Mouse (Mus musculus): ENCODE results near the gene Lrrc3c. TPM values are rescaled to one million over a fixed set of nuclear protein-coding genes. Genes with fewer than 3 reads are reported as not detected.

Gene Lrrc3c
- polyA plus RNA-seq, 1 experiment from 2014 or later, result not detected

GRCm38 (mm10) chr11:98577776-98578175 lies 20.3 kb upstream of the Lrrc3c start:
- 86% methylated on average over 5 of the region's 5 CpGs for WGBS
- no peaks in the 10 kb centered on the region for H3K9me3 ChIP-seq (replicated peaks)
- H3K4me3 ChIP-seq, result no peak overlapping the region
- H3K27ac ChIP-seq, result no peak overlapping the region
- H3K36me3 ChIP-seq, result peaks cover 7% of the 10 kb centered on the region
- H3K27me3 ChIP-seq, result no peaks in the 10 kb centered on the region
- H3K4me1 ChIP-seq (replicated peaks), result peaks cover 28% of the 10 kb centered on the region
- H3K4me2 ChIP-seq, result no peak overlapping the region
- ATAC-seq (replicated peaks; ENCODE audit: insufficient number of reproducible peaks, insufficient read depth, low FRiP score, low read depth), result no peak
- H3K9ac ChIP-seq, result no peak overlapping the region

DNA sequence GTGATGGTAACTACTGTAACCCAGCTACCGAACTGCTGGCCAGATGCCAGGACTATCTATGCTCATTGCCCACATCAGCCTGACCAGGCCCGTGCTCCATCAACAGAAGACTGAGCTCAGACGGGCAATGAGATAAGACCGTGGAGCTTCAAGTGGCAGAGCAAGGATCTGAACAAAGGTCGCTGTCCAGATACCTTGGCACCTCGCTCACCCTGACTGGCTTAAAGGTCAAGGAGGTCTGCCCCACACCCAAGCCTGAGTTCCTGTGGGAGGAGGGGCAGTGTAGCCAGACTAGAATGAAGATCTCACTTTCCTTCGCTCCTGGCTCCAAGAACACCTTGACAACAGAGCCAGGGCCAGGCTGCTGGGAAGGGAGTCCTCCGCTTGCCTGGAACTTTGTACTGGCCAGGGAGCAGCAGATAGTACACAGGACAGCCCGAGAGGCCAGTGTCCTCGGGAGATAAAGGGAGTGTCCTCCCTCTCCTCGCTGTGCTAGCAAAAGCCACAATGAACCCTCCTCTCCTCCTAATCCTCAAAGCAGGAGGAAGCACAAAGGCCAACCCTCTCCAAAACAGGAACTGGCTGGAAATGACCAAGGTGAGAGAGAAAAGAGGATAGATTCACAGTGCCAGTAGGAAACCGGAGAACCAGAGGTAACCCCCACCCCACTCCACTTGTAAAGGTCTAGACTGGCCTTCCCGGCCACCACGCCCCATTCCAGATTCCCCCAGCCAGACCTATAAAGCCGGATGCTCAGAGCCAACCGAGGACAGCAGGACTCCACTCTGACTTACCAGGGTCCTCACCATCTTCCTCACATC lies 17.6 kb upstream of the Lrrc3c start:
- peaks cover 49% of the 10 kb centered on the region for H3K4me1 ChIP-seq (replicated peaks)
- H3K36me3 ChIP-seq, result peaks cover 15% of the 10 kb centered on the region
- no peaks in the 10 kb centered on the region for H3K27me3 ChIP-seq
- ATAC-seq (replicated peaks; ENCODE audit: insufficient number of reproducible peaks, insufficient read depth, low FRiP score, low read depth), result peak; percentile 47; the same call in 1 of the 2 replicates
- 40% methylated on average over 16 of the region's 16 CpGs for WGBS
- no peak overlapping the region for H3K9ac ChIP-seq
- H3K27ac ChIP-seq, result peak overlapping the region; percentile 50
- no peak overlapping the region for H3K4me3 ChIP-seq
- H3K9me3 ChIP-seq (replicated peaks), result no peaks in the 10 kb centered on the region
- no peak overlapping the region for H3K4me2 ChIP-seq

GRCm38 (mm10) chr11:98581286-98582029 lies 16.6 kb upstream of the Lrrc3c start:
- ATAC-seq (replicated peaks; ENCODE audit: insufficient number of reproducible peaks, insufficient read depth, low FRiP score, low read depth), result no peak
- Histone ChIP-seq H3K27me3 (no peaks in the 10 kb centered on the region), H3K4me3 (no peak overlapping the region), H3K27ac (no peak overlapping the region), H3K36me3 (peaks cover 15% of the 10 kb centered on the region), H3K4me2 (no peak overlapping the region), H3K9ac (no peak overlapping the region), H3K9me3 (replicated peaks) (no peaks in the 10 kb centered on the region), H3K4me1 (replicated peaks) (peaks cover 58% of the 10 kb centered on the region)
- 52% methylated on average over 17 of the region's 17 CpGs for WGBS

DNA sequence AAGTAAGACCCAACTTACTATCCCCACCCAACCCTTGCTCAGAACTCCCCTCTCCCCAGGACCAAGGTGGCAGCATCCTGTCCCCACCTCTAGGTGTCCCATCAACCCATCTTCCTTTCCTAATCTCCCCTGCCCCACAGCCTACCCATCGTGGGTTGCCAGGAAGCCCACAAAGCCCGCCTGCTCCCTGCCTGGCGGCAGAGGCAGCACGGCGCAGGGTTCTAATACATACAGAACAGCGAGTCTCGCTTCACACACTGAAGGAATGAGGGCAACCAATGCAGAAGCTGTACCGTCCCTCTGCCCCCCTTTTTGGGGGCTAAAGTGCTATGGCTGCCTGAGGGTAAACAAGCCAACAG lies 16.1 kb upstream of the Lrrc3c start:
- H3K4me3 ChIP-seq, result no peak overlapping the region
- no peak for ATAC-seq (replicated peaks; ENCODE audit: insufficient number of reproducible peaks, insufficient read depth, low FRiP score, low read depth)
- WGBS, result 84% methylated on average over 8 of the region's 8 CpGs
- H3K36me3 ChIP-seq, result peaks cover 15% of the 10 kb centered on the region
- no peak overlapping the region for H3K9ac ChIP-seq
- no peaks in the 10 kb centered on the region for H3K9me3 ChIP-seq (replicated peaks)
- no peaks in the 10 kb centered on the region for H3K27me3 ChIP-seq
- no peak overlapping the region for H3K27ac ChIP-seq
- peaks cover 60% of the 10 kb centered on the region for H3K4me1 ChIP-seq (replicated peaks)
- no peak overlapping the region for H3K4me2 ChIP-seq

DNA sequence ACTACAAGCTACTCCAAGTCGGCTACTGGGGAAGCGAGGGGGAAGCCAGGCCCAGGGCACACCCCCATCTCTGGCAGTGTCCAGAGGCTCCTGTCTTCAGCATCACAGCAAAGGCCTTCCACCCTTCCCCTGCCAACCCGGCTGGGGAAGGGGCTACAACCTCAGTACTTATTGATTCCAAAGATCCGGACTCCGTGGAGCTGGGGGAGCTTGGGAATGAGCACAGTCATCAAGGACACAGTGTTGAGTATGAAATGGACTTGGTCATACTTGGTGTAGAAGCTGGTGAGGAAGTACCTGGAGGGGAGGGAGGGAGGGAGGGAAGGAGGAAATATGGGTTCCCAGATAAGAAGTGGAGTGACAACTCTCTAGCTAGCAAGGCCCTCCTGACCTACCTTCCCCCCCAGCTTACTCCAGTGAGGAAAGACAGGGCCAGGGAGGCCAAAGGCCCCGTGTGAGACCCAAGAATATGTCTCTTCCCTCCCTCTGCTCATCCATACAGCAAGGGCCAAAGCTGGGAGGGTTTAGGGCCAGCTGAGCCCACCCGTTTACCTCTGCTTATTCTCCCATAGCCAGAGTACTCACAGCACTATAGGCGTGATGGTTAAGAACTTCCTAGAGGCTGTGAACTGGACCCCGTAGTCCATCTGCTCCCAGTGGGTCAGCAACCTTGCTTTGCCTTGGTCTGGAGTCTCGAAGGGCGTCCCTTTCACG lies 15.4 kb upstream of the Lrrc3c start:
- Histone ChIP-seq H3K9ac (no peak overlapping the region), H3K27me3 (no peaks in the 10 kb centered on the region), H3K27ac (no peak overlapping the region), H3K36me3 (peaks cover 15% of the 10 kb centered on the region), H3K4me3 (no peak overlapping the region), H3K4me2 (no peak overlapping the region), H3K4me1 (replicated peaks) (peaks cover 65% of the 10 kb centered on the region), H3K9me3 (replicated peaks) (no peaks in the 10 kb centered on the region)
- WGBS, result 80% methylated on average over 12 of the region's 12 CpGs
- no peak for ATAC-seq (replicated peaks; ENCODE audit: insufficient number of reproducible peaks, insufficient read depth, low FRiP score, low read depth)

DNA sequence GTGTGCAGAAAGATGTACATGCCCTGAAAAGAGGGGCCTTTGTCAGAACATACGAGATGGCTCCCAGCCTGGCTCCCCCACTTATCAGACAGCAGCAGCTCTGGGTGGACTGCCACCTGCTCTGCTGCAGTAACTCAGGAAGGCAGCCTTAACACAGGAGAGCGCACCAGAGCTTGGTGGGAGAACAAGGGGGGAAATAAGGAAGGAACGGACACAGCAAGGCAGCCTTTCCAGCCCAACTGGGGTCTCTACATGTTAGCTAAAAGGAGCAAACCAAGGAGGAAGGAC lies 14.9 kb upstream of the Lrrc3c start:
- WGBS, result 81% methylated on average over 3 of the region's 3 CpGs
- Histone ChIP-seq H3K4me3 (no peak overlapping the region), H3K9me3 (replicated peaks) (no peaks in the 10 kb centered on the region), H3K27me3 (no peaks in the 10 kb centered on the region), H3K4me2 (no peak overlapping the region), H3K36me3 (peaks cover 15% of the 10 kb centered on the region), H3K27ac (no peak overlapping the region), H3K4me1 (replicated peaks) (peaks cover 70% of the 10 kb centered on the region), H3K9ac (no peak overlapping the region)
- ATAC-seq (replicated peaks; ENCODE audit: insufficient number of reproducible peaks, insufficient read depth, low FRiP score, low read depth), result no peak

GRCm38 (mm10) chr11:98583571-98583970 lies 14.5 kb upstream of the Lrrc3c start:
- H3K27ac ChIP-seq, result no peak overlapping the region
- H3K4me3 ChIP-seq, result no peak overlapping the region
- WGBS, result 17% methylated on average over 3 of the region's 3 CpGs

GRCm38 (mm10) chr11:98584146-98584545 lies 13.9 kb upstream of the Lrrc3c start:
- H3K4me1 ChIP-seq (replicated peaks), result peaks cover 80% of the 10 kb centered on the region
- 51% methylated on average over 1 of the region's 1 CpGs for WGBS
- no peak overlapping the region for H3K9ac ChIP-seq
- H3K27ac ChIP-seq, result no peak overlapping the region
- H3K9me3 ChIP-seq (replicated peaks), result no peaks in the 10 kb centered on the region
- no peak overlapping the region for H3K4me2 ChIP-seq
- no peak for ATAC-seq (replicated peaks; ENCODE audit: insufficient number of reproducible peaks, insufficient read depth, low FRiP score, low read depth)
- no peak overlapping the region for H3K4me3 ChIP-seq
- peaks cover 15% of the 10 kb centered on the region for H3K36me3 ChIP-seq
- H3K27me3 ChIP-seq, result no peaks in the 10 kb centered on the region

More at GRCm38 (mm10) chr11:98583571-98583970, 14.5 kb upstream of the Lrrc3c start:
- Histone ChIP-seq H3K36me3 (peaks cover 15% of the 10 kb centered on the region), H3K9ac (no peak overlapping the region), H3K9me3 (replicated peaks) (no peaks in the 10 kb centered on the region), H3K27me3 (no peaks in the 10 kb centered on the region), H3K4me1 (replicated peaks) (peaks cover 74% of the 10 kb centered on the region), H3K4me2 (no peak overlapping the region)
- ATAC-seq (replicated peaks; ENCODE audit: insufficient number of reproducible peaks, insufficient read depth, low FRiP score, low read depth), result no peak

- Histone ChIP-seq H3K27ac (no peak overlapping the region), H3K9ac (peak overlapping the region; percentile 88; the same call in 1 of the 2 replicates), H3K4me3 (peak overlapping the region; percentile 94; the same call in 1 of the 2 replicates), H3K9me3 (replicated peaks) (no peaks in the 10 kb centered on the region), H3K27me3 (no peaks in the 10 kb centered on the region), H3K36me3 (peaks cover 15% of the 10 kb centered on the region), H3K4me2 (peak overlapping the region; percentile 86; the same call in 1 of the 2 replicates), H3K4me1 (replicated peaks) (peaks cover 85% of the 10 kb centered on the region)
- ATAC-seq (replicated peaks; ENCODE audit: insufficient number of reproducible peaks, insufficient read depth, low FRiP score, low read depth), result no peak
- WGBS, result 85% methylated on average over 6 of the region's 6 CpGs
Measured at GRCm38 (mm10) chr11:98584629-98585177, 13.4 kb upstream of the Lrrc3c start.

GRCm38 (mm10) chr11:98586087-98586891 lies 11.8 kb upstream of the Lrrc3c start:
- Histone ChIP-seq H3K4me3 (peak overlapping the region; percentile 94), H3K4me2 (peak overlapping the region; percentile 86), H3K4me1 (replicated peaks) (peaks cover 72% of the 10 kb centered on the region), H3K9me3 (replicated peaks) (no peaks in the 10 kb centered on the region), H3K36me3 (peaks cover 15% of the 10 kb centered on the region), H3K27me3 (no peaks in the 10 kb centered on the region), H3K27ac (peak overlapping the region; percentile 96), H3K9ac (peak overlapping the region; percentile 88)
- WGBS, result 3% methylated on average over 22 of the region's 22 CpGs
- ATAC-seq (replicated peaks; ENCODE audit: insufficient number of reproducible peaks, insufficient read depth, low FRiP score, low read depth), result peak; percentile 16; the same call in 1 of the 2 replicates
